Mouse (Mus musculus): ENCODE data around the gene Npdc1. TPM values are rescaled to one million over a fixed set of nuclear protein-coding genes. Genes with fewer than 3 reads are reported as not detected.

Gene Npdc1
- total and polyA plus RNA-seq, 3 experiments, result 0.49 to 5.5 TPM; not detected in 1

DNA sequence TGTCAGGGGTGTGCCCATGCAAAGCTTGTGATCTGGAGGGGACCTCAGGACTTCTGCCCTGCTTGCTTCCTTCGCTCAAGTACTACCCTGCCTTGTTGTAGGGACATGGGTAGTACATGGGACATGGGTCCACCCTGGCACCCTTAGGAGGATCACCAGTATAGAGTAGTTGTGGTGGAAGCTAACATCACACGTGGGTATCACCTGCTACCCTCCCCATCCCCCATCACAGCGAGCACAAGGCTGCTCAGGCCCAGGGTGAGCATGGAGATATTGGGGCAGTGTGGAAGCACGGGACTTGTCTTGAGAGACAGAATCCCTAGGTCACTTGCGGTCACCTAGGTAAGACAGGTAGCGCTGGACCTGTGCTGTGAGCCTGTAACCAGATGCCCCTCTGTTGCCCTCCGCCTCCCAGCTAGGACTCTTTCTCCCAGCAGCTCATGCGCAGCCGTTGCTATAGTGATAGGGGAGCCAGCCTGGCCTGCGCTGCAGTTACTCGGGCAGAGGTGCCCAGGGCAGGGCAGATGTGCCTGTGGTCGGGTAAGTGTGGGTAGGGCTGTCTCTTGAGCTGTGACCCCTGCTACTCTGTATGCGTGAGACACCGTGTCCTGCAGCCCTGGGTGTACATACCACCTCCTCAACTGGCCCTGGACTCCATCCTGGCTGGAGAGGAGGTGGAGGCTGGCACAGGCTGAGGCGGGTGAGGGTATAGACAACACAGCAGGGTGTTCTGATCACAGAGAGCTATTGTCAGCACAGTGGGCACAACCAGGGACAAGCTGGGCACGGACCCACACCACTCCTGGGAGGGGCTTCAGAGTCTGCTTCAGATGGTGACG lies 31.5 kb downstream of the Npdc1 start:
- DNase-seq (ENCODE audit: extremely low read depth), result no peak
- Histone ChIP-seq H3K27me3 (replicated peaks) (no peaks in the 10 kb centered on the region), H3K36me3 (replicated peaks in 1 of 2; ENCODE audit: control insufficient read depth in 1 of 2, insufficient read depth in 1 of 2, low read length in 1 of 2) (peaks cover 12 to 53% of the 10 kb centered on the region in 2 experiments), H3K4me2 (ENCODE audit: insufficient read depth, low read depth, poor library complexity, severe bottlenecking) (no peak overlapping the region), H3K9me3 (replicated peaks; ENCODE audit: low read length) (no peaks in the 10 kb centered on the region), H3K9ac (ENCODE audit: insufficient read depth, low read depth) (no peak overlapping the region), H3K27ac (ENCODE audit: insufficient read depth, low read depth) (no peak overlapping the region), H3K79me2 (replicated peaks; ENCODE audit: control insufficient read depth, extremely low read depth, insufficient read depth, poor library complexity, severe bottlenecking) (no peaks in the 10 kb centered on the region), H3K4me3 (replicated peaks in 1 of 3; ENCODE audit: low read depth in 2 of 3, low read length in 2 of 3, poor library complexity in 1 of 3) (no peak overlapping the region), H3K4me1 (ENCODE audit: control insufficient read depth in 1 of 2, insufficient read depth in 2 of 2) (peaks cover 27 to 44% of the 10 kb centered on the region in 2 experiments)
- TF ChIP-seq MXI1 (IDR thresholded peaks at IDR 0.05; ENCODE audit: low read depth, low read length) (no peak), MAFK (IDR thresholded peaks at IDR 0.05; ENCODE audit: insufficient replicate concordance, low read length) (no peak), SMC3 (IDR thresholded peaks at IDR 0.05; ENCODE audit: low read depth, low read length) (no peak), BHLHE40 (IDR thresholded peaks at IDR 0.05; ENCODE audit: low read depth, low read length) (no peak), USF2 (conservative IDR thresholded peaks at IDR 0.05; ENCODE audit: low read depth, low read length) (no peak), ZC3H11A (IDR thresholded peaks at IDR 0.05; ENCODE audit: low read depth, low read length) (no peak), POLR2AphosphoS2 (IDR thresholded peaks at IDR 0.05; ENCODE audit: low read depth, low read length) (no peak), TBP (conservative IDR thresholded peaks at IDR 0.05; ENCODE audit: low read depth, low read length) (no peak), MYC (IDR thresholded peaks at IDR 0.05; ENCODE audit: low read depth, low read length) (no peak), NRF1 (IDR thresholded peaks at IDR 0.05; ENCODE audit: low read depth, low read length) (no peak), ETS1 (conservative IDR thresholded peaks at IDR 0.05; ENCODE audit: low read depth, low read length) (no peak), UBTF (IDR thresholded peaks at IDR 0.05; ENCODE audit: low read depth, low read length) (no peak), GABPA (IDR thresholded peaks at IDR 0.05; ENCODE audit: insufficient replicate concordance, low read depth, low read length) (no peak), NELFE (IDR thresholded peaks at IDR 0.05; ENCODE audit: low read depth, low read length) (no peak), JUN (IDR thresholded peaks at IDR 0.05; ENCODE audit: insufficient read depth, low read depth, low read length) (no peak), MEF2A (IDR thresholded peaks at IDR 0.05; ENCODE audit: borderline replicate concordance, low read depth, low read length) (no peak), TCF12 (IDR thresholded peaks at IDR 0.05; ENCODE audit: low read depth, low read length) (no peak), CHD2 (IDR thresholded peaks at IDR 0.05; ENCODE audit: low read length) (no peak)
- in situ Hi-C loops (cut with MboI; ENCODE audit: low pct_ligation_motif_present, low pct_unique_long_range_greater_than_20kb, low sequenced_read_pairs), result loop anchor here (5.0 kb wide), 1 partner anchor 47 kb away; no protein-coding TSS in a partner anchor
- dilution Hi-C loops (cut with MboI; ENCODE audit: extremely low pct_ligation_motif_present, extremely low pct_unique_long_range_greater_than_20kb, low sequenced_read_pairs), result no loop called here

- Histone ChIP-seq H3K36me3 (replicated peaks in 1 of 2; ENCODE audit: control insufficient read depth in 1 of 2, insufficient read depth in 1 of 2, low read length in 1 of 2) (peaks cover 15 to 61% of the 10 kb centered on the region in 2 experiments), H3K27ac (ENCODE audit: insufficient read depth, low read depth) (no peak overlapping the region), H3K9me3 (replicated peaks; ENCODE audit: low read length) (no peaks in the 10 kb centered on the region), H3K79me2 (replicated peaks; ENCODE audit: control insufficient read depth, extremely low read depth, insufficient read depth, poor library complexity, severe bottlenecking) (no peaks in the 10 kb centered on the region), H3K4me1 (ENCODE audit: control insufficient read depth in 1 of 2, insufficient read depth in 2 of 2) (peaks cover 25 to 36% of the 10 kb centered on the region in 2 experiments), H3K4me2 (ENCODE audit: insufficient read depth, low read depth, poor library complexity, severe bottlenecking) (no peak overlapping the region), H3K4me3 (replicated peaks in 1 of 3; ENCODE audit: low read depth in 2 of 3, low read length in 2 of 3, poor library complexity in 1 of 3) (no peak overlapping the region), H3K27me3 (replicated peaks) (no peaks in the 10 kb centered on the region), H3K9ac (ENCODE audit: insufficient read depth, low read depth) (no peak overlapping the region)
- no peak for DNase-seq (ENCODE audit: extremely low read depth)
- dilution Hi-C loops (cut with MboI; ENCODE audit: extremely low pct_ligation_motif_present, extremely low pct_unique_long_range_greater_than_20kb, low sequenced_read_pairs) (no loop called here), in situ Hi-C loops (cut with MboI; ENCODE audit: low pct_ligation_motif_present, low pct_unique_long_range_greater_than_20kb, low sequenced_read_pairs) (loop anchor here (5.0 kb wide), 1 partner anchor 46 kb away; no protein-coding TSS in a partner anchor)
- no peak for TF ChIP-seq MEF2A (IDR thresholded peaks at IDR 0.05; ENCODE audit: borderline replicate concordance, low read depth, low read length)
- TF ChIP-seq RAD21 (IDR thresholded peaks at IDR 0.05; ENCODE audit: low read depth, low read length), result no peak
- no peak for TF ChIP-seq MAX (IDR thresholded peaks at IDR 0.05; ENCODE audit: low read length)
- no peak for TF ChIP-seq ZNF384 (IDR thresholded peaks at IDR 0.05; ENCODE audit: low read depth, low read length)
- no peak for TF ChIP-seq JUN (IDR thresholded peaks at IDR 0.05; ENCODE audit: insufficient read depth, low read depth, low read length)
- TF ChIP-seq PAX5 (IDR thresholded peaks at IDR 0.05; ENCODE audit: low read length), result no peak
- TF ChIP-seq USF2 (conservative IDR thresholded peaks at IDR 0.05; ENCODE audit: low read depth, low read length), result no peak
Measured at GRCm38 (mm10) chr2:25431308-25431855, 32.2 kb downstream of the Npdc1 start.
